Mouse (Mus musculus) right cerebral cortex, adult 2 months (tissue): ENCODE data around the gene Hist2h2ab.
"Not testable (repeated sequence)": the region's sequence is repeated elsewhere in the genome, so short reads cannot be mapped to it uniquely, and the experiment has no call there.

ENCODE experiments used
- DNase-seq, 2 experiments: peaks; one replicate each; pipeline ENCODE4 v3.0.0; 2021 to 2022; ENCODE audit warnings: low spot score in 2 of 2

Gene Hist2h2ab

DNA sequence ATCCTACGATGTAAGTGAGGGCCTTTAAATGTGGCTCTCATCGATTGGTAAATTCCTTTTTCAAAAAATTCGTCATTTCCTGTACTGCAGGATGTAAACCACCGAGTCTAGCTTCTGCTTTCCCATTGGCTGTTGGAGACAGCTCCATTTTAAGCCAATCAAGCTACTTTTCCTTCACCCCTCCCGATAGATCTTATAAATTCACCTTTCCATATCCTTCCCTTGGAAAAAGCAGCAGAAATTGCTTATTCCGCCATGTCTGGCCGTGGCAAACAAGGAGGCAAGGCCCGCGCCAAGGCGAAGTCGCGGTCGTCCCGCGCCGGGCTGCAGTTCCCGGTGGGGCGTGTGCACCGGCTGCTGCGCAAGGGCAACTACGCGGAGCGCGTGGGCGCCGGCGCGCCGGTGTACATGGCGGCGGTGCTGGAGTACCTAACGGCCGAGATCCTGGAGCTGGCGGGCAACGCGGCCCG lies at the start of gene Hist2h2ab, which contains the start of gene Bola1:
Gene Hist2h2ab, plus strand, starts transcription at position 205 of the 470 bp plus-strand sequence.
Gene Bola1, minus strand, starts transcription at position 49 of the 470 bp plus-strand sequence.
- peak; percentile 74 to 84 for DNase-seq

DNA sequence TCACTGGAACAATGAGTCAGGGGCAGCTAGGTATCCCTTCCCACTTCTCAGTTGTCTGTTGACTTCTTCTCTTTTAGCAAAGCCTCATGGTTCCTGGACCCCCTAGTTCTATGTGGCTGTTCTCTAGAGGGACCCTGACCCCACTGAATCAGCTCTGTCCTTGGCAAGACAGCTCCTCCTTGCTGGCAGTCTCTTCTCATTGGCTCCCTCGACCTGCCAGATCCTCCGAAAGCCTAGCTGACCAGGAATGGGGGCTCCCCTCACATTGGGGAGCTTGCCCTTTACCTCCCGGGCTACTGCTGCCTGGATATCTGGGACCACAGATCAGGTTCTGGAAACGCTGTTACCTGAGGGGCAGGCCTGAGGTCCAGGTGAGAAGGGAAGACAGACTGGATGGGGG lies 49.4 kb upstream of the Hist2h2ab start:
- DNase-seq = no peak

DNA sequence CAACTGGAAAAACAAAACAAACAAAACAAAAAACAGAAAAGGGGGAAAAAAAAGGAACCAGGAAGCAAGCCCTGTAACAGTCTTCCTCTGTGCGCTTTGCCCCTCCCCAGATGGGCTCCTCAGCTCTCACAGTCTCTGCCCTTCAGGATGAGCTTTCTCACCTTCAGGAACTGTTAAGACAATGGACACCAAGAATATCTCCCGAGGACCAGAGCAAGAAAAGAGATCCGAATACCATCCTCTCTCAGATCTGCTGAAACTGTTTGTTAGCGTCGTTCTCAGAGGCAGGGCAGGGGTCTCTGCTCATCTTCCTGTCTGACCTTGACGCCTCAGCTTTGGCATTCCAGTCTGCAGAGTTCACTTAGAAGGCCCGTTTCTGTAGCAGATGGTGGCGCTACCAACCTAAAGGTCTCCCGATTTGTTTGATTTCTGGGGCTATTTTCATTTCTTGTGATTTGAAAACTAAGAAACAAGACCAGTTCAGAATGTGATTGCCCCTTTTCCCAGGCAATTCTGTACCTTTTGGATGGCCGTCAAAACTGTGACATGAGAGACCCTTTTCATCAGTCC lies 48.6 kb upstream of the Hist2h2ab start:
- DNase-seq = no peak

DNA sequence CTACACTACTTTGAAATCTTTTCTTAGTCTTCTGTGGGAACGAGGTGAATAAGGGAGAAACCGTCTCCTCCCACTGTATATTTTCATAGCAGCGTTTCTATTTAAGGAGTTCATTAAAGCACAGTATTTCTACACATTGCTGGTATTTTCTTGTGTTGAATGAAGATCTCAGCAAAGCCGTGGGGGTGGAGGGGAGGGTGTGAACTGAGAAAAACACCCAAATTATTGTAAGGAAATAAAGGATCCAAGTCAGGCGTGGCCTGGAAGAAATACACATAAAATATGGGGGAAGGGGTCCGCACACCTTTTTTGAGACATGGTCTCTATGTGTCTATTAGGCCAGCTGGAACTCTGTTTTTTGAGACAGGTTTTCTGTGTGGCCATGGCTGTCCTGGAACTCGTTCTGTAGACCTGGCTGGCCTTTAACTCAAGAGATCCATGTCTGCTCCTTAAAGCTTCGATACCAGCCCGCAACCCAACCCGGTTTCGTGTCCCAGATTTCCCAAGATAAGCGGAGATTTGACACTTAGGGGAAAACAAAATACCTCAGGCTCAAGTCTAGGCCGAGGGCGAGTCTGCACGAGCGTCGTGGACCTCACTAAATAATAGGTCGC lies 48.0 kb upstream of the Hist2h2ab start:
- peak in 1 of 2 experiments; percentile 55 for DNase-seq

DNA sequence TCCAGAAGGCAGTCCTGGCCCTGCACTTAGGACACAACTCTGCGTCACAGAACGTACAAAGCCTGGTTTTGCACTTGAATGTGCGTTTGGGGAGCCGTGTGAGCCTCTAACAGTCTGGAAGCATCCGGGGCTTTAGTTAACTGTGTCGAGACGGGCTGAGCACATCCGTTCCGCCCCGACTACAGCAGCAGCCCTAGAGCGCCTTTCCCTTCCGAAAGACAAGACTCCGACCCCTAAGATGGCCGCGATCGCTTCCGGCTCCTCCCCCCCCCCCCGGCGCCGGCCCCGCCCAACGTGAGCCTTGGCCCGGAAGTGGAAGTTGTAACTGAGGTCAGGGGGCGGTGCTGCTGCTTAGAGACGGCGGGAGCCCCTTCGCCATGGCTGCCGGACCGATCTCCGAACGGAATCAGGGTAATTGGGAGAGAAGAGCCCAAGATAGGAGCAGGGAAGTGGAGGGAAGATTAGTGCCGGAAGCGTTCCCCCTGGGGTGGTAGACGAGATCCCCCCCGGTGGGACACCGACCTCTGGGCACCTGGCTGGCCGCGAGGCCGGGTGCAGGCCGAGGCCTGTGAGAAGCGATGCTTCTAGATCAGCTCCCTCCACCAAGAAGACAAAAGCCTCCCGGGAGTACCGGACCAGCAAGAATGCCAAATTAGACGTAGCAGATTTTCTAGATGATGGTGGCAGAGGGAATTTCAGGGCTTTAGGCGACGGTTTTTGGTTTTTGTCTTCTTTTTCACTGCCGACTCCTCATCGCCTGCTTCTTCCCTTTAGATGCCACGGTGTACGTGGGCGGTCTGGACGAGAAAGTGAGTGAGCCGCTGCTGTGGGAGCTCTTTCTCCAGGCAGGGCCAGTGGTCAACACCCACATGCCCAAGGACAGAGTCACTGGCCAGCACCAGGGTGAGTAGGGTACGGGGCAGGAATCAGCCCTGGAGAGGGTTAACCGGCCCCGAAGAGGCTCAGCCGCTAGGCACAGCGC lies 47.2 kb upstream of the Hist2h2ab start, which contains the start of gene Sf3b4:
Gene Sf3b4, plus strand, starts transcription at position 136 of the 982 bp plus-strand sequence.
- DNase-seq = peak; percentile 80 to 85

DNA sequence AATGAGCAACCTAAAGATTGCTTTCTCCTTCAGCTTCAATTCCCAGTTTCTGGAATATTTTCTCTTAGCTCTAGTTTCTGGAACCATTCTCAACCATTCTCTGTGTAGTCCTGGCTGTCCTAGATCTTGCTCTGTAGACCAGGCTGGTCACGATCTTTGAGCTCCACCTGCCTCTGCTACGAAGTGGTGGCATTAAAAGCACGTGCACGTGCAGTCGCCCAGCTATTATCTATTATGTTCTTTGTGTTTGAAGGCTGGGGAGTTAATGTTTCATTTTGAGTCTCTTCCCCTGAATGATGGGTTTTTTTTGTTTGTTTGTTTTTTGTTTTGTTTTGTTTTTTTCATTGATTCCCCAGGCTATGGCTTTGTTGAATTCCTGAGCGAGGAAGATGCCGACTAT lies 46.5 kb upstream of the Hist2h2ab start:
- DNase-seq = no peak

DNA sequence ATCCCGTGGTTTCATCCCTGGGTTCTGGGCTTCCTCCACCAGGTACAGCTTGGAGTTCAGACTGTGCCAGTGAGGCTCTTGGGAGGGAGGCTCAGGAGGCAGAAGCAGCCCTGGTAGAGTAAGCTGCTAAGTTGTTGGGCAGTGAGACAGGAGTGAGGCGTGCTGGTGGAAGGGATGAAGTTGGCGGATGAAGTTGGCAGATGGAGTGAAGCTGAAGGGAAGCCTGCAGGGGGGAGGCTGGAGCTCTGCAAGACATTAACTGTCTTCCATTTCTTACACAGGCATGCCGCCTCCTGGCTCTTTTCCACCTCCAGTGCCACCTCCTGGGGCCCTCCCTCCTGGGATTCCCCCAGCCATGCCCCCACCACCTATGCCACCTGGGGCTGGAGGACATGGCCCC lies 45.6 kb upstream of the Hist2h2ab start:
- DNase-seq = not testable (repeated sequence)

DNA sequence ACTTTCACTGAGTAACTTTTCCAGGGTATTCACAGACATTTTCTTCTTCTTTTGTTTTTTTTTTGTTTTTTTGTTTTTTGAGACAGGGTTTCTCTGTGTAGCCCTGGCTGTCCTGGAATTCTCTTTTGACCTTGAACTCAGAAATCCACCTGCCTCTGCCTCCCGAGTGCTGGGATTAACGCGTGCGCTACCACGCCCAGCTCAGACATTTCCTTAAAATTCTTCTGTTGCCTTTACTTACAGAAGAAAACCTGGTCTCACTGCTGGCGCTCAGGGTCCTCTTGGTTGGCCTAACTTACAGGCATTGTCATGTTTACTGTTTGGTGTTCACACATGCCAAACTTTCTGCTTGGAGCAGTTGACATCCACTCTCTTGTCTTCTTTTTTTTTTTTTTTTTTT lies 44.4 kb upstream of the Hist2h2ab start:
- DNase-seq = no peak

DNA sequence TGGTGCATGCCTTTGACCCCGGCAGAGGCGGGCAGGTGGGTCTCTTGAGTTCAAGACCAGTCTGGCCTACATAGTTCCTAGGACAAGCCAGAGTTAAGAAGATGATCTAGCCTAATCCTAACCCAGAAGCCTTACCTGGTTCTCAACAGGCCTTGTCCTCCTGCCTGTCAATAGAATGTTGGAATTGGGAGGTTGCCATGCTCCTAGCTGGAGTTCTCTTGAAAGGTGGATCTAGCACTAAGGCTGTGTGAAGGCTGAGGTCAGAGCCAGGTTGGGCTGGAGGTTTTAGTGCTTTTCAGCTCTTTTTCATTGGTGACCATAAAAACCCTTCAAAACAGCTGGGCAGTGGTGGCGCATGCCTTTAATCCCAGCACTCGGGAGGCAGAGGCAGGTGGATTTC lies 41.2 kb upstream of the Hist2h2ab start:
- no peak for DNase-seq

DNA sequence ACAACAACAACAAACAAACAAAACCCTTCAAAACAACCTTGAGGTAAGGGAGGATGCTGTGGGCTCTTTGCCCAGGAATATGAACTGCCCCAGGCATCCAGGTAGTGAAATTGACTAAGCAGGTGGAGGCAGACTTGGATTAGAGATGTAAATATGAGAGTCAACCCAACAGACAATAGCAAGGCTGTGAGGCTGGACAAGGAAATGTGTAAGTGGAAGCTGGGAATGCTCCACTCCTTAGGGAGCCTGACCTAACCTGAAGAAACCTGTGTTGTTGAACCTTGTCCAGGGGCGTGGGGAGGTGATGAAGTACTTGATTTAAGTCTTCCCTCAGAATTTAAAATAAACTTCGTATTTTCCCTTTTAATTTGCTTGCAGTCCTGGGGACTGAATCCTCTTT lies 40.8 kb upstream of the Hist2h2ab start:
- no peak for DNase-seq

DNA sequence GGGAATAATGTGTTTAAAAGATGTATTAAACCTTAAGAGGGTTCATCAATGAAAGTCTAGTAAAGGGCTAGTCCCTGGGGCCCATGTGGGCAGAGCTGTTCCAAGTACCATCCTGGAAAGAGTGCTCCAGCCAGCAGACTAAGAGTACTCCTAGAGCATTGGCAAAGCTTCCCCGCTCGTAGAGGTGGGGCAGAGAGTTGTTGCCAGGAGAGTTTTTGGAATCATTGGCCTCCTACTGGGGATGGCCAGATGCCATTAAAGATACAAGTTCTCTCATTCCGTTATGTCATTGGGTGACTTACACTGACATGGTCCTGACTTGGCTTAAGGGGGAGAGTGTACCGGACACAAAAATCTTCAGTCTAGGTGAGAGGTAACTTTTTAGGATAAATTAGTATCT lies 40.1 kb upstream of the Hist2h2ab start:
- DNase-seq = no peak

DNA sequence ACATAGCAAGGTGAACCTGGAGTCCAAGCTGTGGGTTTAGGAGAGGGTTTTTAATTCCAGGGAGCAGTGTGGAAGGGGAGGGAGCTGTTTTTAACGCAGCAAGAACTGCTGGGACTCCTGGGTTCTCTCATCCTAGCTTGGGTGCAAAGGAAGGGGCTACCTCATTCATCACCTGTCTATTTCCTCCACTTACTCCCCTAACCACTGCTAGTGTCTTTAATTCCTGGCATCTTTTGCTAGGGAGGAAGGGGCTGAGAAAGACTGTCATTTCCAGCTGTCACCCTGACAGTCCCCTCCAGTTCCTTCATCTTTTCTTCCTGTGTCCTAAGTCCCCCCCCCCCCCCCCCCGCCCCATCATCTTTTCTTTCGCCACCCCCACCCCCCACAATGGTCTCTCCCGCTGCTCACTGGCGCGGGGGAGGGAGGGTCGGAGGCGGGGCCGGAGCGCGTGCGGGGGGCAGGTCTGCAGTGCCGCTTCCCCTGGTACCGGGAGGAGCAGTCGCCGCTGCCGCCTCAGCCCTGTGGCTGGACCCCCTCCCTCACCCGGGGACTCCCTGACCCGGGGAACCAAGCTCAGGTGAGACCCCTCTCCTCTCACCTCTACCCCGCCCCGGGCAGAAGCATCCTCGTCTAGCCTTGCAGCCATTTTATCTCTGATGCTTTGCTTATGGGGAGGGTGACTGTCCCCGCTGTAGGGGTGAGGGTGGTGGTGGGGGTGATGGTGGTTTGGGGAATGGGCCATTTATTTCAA lies 38.8 kb upstream of the Hist2h2ab start, which contains the start of gene Sv2a:
Gene Sv2a, plus strand, starts transcription at position 425 of the 751 bp plus-strand sequence.
- peak; percentile 69 to 72 for DNase-seq

DNA sequence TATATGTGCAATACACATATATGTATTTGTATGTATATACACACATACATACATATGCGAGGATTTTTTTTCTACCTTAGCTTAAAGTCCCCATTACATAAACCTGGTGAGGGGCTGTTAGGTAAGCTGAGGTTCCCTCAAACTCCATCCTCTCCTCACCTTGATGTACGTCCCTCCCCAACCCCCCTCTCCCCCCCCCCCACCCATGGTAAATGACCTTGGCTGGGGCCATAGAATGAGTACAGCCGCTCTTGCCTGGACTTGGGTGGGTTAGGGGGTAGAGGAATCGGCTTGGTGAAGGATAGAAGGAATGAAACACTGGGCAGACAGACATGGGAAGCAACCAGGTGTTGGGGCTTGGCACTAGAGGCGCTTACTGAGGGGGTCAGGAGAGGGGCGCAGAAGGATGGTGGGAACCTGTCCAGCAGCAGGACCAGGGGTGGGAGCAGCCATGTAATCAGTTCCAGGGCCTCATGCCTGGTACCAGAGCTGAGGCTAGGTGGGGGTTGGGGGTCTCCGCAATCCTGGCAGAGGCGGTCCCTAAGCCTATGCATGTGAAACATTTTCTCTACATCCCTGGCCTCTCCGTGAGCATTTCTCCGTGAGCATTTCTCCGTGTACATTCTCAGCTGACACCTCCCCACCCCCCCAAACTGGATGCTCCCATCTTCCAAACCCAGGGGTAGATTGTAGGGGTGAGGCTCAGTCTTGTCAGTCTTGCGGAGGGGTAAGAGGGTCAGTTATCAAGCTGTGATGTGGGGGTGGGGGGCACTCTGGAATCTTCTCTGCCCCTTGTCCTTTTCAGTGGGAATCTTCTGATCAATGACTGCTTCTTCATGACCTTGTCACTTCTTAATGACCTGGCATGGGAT lies 37.9 kb upstream of the Hist2h2ab start:
- peak in 1 of 2 experiments; percentile 47 for DNase-seq

DNA sequence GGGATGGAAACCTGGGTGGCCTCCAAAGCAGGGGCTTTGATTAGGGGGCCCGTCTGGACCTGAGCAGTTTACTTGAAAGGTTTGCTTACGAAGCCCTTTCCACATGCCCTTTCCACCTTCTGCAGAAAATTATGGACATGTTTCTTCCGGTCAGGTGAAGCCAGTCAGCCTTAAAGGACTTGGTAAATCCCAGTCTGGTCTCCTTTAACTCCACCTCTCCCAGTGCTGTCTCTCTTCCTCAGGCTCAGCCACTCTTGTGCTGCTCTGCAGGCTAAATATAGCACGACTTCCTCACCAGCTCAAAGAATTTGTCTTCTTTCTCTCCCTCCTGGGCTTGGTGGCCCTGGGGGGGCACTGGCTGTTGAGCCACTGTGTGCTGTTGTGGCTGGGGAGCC lies 37.3 kb upstream of the Hist2h2ab start:
- DNase-seq = peak in 1 of 2 experiments; percentile 47

DNA sequence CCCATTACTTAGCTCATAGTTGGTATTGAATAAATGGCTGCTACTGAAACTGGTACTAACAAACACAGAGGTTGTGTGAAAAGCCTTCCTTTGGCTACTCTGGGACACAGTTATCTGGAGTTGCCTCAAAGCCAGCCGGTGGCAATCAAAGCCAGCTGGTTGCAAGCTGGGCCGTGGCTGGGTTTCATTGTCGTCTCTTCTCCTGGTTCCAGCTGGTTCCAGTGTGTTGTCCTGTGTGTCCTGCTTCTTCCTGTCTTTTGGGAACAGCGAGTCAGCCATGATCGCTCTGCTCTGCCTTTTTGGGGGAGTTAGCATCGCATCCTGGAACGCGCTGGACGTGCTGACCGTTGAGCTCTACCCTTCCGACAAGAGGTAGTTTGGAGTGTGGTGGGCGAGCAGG lies 26.7 kb upstream of the Hist2h2ab start:
- DNase-seq = no peak

DNA sequence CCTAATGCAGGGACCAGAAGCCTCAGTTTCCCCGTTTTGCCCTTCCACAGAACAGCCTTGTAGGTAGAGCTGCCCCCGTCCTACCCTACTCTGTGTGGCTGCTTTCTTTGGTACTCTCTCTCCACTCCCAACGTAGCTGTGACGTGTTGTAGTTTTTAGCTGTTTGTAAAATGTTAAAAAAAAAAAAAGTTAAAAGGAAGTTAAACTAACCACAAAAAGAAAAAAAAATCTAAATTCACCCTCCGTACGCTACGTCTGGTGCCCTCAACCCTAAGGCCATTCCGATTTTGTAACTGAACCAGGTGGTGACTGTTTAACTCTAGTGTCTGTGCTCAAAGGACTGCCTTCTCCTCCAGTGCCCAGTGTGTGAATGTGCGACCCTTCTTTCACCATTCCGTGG lies 24.7 kb upstream of the Hist2h2ab start:
- DNase-seq = no peak

DNA sequence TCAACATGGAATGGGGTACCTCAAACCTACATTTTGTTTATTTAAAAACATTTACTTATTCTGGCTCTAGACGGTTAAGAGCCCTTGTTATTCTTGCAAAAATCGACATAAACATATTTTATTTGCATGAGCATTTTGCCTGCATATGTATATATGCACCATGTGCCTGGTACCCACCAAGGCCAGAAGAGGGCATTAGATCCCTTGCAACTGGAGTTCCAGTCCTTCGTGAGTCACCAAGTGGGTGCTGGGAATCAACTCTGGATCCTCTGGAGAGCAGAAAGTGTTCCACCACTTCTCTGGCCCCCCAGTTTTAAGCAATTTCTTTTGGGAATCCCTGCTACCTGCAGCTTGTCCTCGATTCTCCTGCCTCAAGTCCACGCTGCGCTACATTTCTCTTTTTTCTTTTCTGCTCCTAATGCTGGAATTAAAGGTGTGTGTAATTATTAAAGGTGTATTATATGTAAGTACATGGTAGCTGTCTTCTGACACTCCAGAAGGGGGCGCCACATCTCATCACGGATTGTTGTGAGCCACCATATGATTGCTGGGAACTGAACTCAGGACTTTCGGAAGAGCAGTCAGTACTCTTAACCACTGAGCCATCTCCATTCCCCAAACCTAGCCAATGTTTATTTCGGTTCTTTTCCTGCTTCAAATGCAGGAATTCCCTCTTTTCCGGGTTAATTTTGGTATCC lies 23.9 kb upstream of the Hist2h2ab start:
- no peak for DNase-seq

DNA sequence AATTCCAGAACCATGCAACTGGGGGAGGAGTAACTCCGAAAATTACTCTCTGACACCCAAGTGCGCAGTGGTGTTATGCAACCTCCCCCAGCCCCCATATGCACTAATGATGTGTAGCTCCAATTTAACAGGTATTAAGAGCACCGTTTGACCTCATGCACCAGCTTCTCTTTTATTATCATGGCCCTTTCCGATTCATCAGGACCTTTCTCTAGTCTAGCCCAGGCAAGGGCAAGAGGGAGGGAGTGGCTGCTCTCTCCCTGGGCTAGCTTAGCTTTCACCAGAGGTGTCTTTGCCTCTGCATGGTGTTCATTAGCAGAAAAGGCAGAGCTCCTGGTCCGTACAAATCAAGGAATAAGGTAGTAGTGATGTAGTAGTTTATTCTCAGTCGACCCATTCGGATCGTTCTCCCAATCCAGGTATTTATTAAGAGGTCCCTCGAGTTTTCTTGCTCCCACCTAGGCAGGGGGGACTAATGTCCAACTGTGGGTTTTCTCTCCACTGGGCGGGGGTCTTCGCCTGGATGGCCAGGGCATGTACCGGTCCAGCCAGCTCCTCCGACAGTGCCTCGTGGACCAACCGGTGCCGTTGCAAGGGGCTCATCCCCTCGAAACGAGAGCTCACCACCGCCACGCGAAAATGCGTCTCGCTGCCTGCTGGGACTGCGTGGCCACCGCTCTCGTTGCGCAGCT lies 23.1 kb upstream of the Hist2h2ab start:
- peak in 1 of 2 experiments; percentile 44 for DNase-seq

DNA sequence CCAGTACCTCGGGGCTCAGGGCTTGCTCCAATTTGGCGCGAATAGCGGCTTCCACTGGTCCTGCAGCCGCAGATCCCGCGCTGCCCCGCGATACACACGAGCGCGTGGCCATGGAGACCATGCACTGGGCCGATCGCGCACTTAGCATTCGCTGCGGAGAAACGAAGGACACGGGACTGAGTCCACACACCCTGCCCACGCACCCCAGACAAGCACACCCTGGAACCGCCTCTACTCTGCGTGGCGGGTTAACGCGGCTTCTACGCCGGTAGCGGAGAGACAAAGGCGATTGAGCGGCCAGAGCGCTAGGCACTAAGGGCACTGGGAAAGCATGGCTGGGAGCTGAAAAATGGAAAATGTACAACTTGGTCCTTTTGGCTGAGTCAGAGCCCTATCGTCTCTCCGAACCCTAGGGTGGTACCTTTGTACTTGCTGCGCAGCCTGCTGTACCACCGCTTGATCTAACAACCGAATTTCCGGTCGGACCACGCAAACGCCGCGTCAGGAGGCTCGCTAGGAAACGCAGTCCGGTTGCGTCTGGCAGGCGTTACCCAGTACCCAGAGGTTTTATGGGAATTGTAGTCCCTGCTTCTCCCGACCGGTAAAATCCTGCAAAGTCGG lies 22.4 kb upstream of the Hist2h2ab start:
- DNase-seq = peak; percentile 95
